Mouse (Mus musculus): Measurements from ENCODE around the gene Wdr95. TPM values are rescaled to one million over a fixed set of nuclear protein-coding genes. Genes with fewer than 3 reads are reported as not detected.

Gene Wdr95
- total and polyA plus RNA-seq, 2 experiments = not detected

DNA sequence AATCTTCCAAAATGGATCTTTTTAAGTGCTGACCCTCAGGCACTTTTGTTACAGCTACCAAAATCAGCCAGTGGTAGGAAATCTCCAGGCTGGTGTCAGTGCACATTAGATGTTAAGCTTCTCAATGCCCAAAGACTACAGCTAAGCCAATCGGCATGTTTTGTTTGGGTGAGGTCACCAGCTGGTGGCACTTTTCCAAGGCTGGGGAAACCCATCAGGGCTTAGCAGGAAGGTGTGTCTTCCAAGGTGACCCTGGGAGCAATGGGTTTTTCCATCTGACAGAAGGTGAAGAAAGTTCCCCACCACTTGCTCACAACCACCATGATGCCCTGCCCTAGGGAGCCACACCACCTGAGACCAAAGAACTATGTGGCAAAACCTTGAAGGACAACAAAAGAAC lies 87.7 kb downstream of the Wdr95 start:
- TF ChIP-seq POLR2A (IDR thresholded peaks at IDR 0.05; ENCODE audit: extremely low read depth, insufficient read depth, low read length) (no peak), CTCF (IDR thresholded peaks at IDR 0.05; ENCODE audit: low read depth, low read length) (no peak)
- Histone ChIP-seq H3K79me2 (ENCODE audit: control insufficient read depth, insufficient read depth, low read length) (no peaks in the 10 kb centered on the region), H3K4me3 (ENCODE audit: insufficient read depth, low read depth, low read length) (no peak overlapping the region), H3K4me1 (ENCODE audit: control insufficient read depth, insufficient read depth, low read length) (no peaks in the 10 kb centered on the region), H3K27ac (replicated peaks; ENCODE audit: insufficient read depth, low read depth, low read length) (no peak overlapping the region), H3K9ac (ENCODE audit: low read depth, low read length) (no peak overlapping the region), H3K36me3 (ENCODE audit: control insufficient read depth, insufficient read depth, low read length) (peaks cover 49% of the 10 kb centered on the region), H3K27me3 (ENCODE audit: control insufficient read depth, insufficient read depth, low read length) (no peaks in the 10 kb centered on the region)
- no peak for DNase-seq (ENCODE audit: extremely low read depth, low read depth, low spot score)
- 80% methylated on average over 1 of the region's 1 CpGs for WGBS

DNA sequence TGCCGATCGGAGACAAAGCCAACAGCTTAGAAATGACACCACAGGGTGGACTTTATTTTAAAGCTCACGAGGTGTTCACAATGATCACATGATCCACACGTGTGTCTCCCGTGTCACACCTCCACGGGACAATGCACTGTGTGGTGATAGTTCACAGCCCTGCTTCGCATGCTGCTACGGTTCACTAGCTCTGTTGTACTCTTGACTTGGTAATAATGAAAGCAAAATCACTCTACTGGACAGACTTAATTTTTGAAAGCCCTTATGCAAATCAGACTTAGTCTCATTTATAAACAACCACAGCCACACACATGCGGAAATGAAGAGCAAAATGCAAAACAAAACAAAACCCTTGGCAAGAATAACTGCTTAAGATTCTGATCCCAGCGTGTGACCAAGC lies 88.3 kb downstream of the Wdr95 start:
- H3K27ac ChIP-seq (replicated peaks; ENCODE audit: insufficient read depth, low read depth, low read length) = no peak overlapping the region
- no peaks in the 10 kb centered on the region for H3K79me2 ChIP-seq (ENCODE audit: control insufficient read depth, insufficient read depth, low read length)

DNA sequence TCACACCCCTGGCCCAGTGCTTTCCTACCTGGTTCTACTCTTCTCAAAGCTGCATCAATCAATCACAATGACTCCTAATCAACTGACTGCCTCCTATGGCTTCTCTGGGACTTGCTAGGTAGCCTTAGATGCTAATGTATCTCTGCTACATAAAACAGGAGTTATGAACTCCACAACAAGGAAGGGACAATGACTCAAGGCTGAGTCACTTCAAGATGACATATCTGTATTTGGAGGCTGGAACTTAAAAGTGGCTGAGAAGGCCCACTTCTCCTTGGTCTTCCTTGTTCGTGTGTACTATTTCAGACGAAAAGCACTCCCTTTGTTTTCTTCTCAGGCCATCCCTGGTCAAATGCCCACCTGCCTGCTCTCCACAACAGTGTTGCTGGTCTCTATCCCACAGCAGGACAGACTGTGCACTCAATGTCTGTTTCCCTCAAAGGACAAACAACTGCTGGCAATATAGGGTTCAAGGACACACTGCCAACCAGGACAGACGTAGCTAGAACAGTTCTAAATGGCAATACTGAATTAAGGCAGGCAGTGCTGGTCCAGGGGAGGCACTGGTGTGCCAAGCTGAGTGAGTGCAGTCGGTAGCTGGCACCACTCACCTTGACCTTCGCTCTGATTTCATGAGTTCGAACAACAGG lies 89.4 kb downstream of the Wdr95 start:
- no peak for DNase-seq (ENCODE audit: extremely low read depth, low read depth, low spot score)
- 65% methylated on average over 6 of the region's 6 CpGs for WGBS
- Histone ChIP-seq H3K36me3 (ENCODE audit: control insufficient read depth, insufficient read depth, low read length) (peaks cover 61% of the 10 kb centered on the region), H3K27me3 (ENCODE audit: control insufficient read depth, insufficient read depth, low read length) (no peaks in the 10 kb centered on the region), H3K9ac (ENCODE audit: low read depth, low read length) (no peak overlapping the region), H3K79me2 (ENCODE audit: control insufficient read depth, insufficient read depth, low read length) (no peaks in the 10 kb centered on the region), H3K27ac (replicated peaks; ENCODE audit: insufficient read depth, low read depth, low read length) (no peak overlapping the region), H3K4me3 (ENCODE audit: insufficient read depth, low read depth, low read length) (no peak overlapping the region), H3K4me1 (ENCODE audit: control insufficient read depth, insufficient read depth, low read length) (no peaks in the 10 kb centered on the region)
- no peak for TF ChIP-seq CTCF (IDR thresholded peaks at IDR 0.05; ENCODE audit: low read depth, low read length)
- no peak for TF ChIP-seq POLR2A (IDR thresholded peaks at IDR 0.05; ENCODE audit: extremely low read depth, insufficient read depth, low read length)

More for the DNA sequence above, 88.3 kb downstream of the Wdr95 start:
- no peak for TF ChIP-seq CTCF (IDR thresholded peaks at IDR 0.05; ENCODE audit: low read depth, low read length)
- no peak for TF ChIP-seq POLR2A (IDR thresholded peaks at IDR 0.05; ENCODE audit: extremely low read depth, insufficient read depth, low read length)
- Histone ChIP-seq H3K36me3 (ENCODE audit: control insufficient read depth, insufficient read depth, low read length) (peaks cover 52% of the 10 kb centered on the region), H3K4me3 (ENCODE audit: insufficient read depth, low read depth, low read length) (no peak overlapping the region), H3K4me1 (ENCODE audit: control insufficient read depth, insufficient read depth, low read length) (no peaks in the 10 kb centered on the region), H3K9ac (ENCODE audit: low read depth, low read length) (no peak overlapping the region), H3K27me3 (ENCODE audit: control insufficient read depth, insufficient read depth, low read length) (no peaks in the 10 kb centered on the region)
- 95% methylated on average over 10 of the region's 10 CpGs for WGBS
- DNase-seq (ENCODE audit: extremely low read depth, low read depth, low spot score) = no peak

DNA sequence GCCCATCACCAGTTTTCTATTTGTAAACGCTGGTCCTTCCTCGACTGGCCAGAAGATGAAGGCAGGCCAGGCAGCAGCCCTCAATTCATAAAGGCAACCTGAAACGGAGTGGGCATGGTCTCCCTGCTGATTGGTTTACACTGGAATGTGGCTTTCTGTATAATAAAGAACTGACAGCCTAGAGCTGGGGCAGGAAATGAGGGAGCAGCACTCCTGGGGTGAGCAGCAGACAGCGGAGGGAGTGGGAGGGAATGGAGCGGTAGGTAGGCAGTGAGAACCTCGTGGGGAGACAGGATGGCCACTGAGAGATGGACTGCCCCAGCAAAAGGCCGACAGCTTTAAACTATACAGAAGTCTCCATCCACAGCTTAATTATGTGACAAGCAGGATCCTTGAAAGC lies 93.7 kb downstream of the Wdr95 start:
- Histone ChIP-seq H3K36me3 (ENCODE audit: control insufficient read depth, insufficient read depth, low read length) (peaks cover 80% of the 10 kb centered on the region), H3K4me3 (ENCODE audit: insufficient read depth, low read depth, low read length) (no peak overlapping the region), H3K27me3 (ENCODE audit: control insufficient read depth, insufficient read depth, low read length) (no peaks in the 10 kb centered on the region), H3K79me2 (ENCODE audit: control insufficient read depth, insufficient read depth, low read length) (no peaks in the 10 kb centered on the region), H3K27ac (replicated peaks; ENCODE audit: insufficient read depth, low read depth, low read length) (no peak overlapping the region), H3K9ac (ENCODE audit: low read depth, low read length) (no peak overlapping the region), H3K4me1 (ENCODE audit: control insufficient read depth, insufficient read depth, low read length) (no peaks in the 10 kb centered on the region)
- 87% methylated on average over 7 of the region's 7 CpGs for WGBS
- no peak for DNase-seq (ENCODE audit: extremely low read depth, low read depth, low spot score)
- TF ChIP-seq POLR2A (IDR thresholded peaks at IDR 0.05; ENCODE audit: extremely low read depth, insufficient read depth, low read length) = no peak
- no peak for TF ChIP-seq CTCF (IDR thresholded peaks at IDR 0.05; ENCODE audit: low read depth, low read length)

DNA sequence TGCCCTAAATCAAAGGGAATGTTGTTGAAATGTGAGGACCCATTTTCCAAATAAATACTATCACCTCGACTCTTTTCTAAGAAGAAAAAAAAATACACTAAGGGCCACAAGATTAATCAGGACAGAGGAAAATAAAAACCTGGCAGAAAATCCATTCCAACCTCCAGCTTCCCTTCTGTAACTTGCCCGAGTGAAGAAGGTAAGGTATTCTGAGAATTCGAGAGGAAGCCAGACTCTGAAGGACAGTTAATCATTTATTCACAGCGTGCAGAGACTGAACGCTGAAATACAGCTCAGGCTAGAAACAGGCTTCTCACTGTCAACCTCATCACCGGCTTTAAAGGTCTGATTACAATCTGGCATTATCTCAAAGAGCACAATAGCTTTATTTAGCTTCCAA lies 94.2 kb downstream of the Wdr95 start:
- WGBS = 45% methylated on average over 6 of the region's 6 CpGs
- H3K27me3 ChIP-seq (ENCODE audit: control insufficient read depth, insufficient read depth, low read length) = no peaks in the 10 kb centered on the region
- no peak for DNase-seq (ENCODE audit: extremely low read depth, low read depth, low spot score)
- H3K4me3 ChIP-seq (ENCODE audit: insufficient read depth, low read depth, low read length) = no peak overlapping the region
- H3K27ac ChIP-seq (replicated peaks; ENCODE audit: insufficient read depth, low read depth, low read length) = no peak overlapping the region
- H3K79me2 ChIP-seq (ENCODE audit: control insufficient read depth, insufficient read depth, low read length) = no peaks in the 10 kb centered on the region
- H3K9ac ChIP-seq (ENCODE audit: low read depth, low read length) = no peak overlapping the region
- no peaks in the 10 kb centered on the region for H3K4me1 ChIP-seq (ENCODE audit: control insufficient read depth, insufficient read depth, low read length)
- H3K36me3 ChIP-seq (ENCODE audit: control insufficient read depth, insufficient read depth, low read length) = peaks cover 81% of the 10 kb centered on the region
- TF ChIP-seq POLR2A (IDR thresholded peaks at IDR 0.05; ENCODE audit: extremely low read depth, insufficient read depth, low read length) = no peak
- no peak for TF ChIP-seq CTCF (IDR thresholded peaks at IDR 0.05; ENCODE audit: low read depth, low read length)

DNA sequence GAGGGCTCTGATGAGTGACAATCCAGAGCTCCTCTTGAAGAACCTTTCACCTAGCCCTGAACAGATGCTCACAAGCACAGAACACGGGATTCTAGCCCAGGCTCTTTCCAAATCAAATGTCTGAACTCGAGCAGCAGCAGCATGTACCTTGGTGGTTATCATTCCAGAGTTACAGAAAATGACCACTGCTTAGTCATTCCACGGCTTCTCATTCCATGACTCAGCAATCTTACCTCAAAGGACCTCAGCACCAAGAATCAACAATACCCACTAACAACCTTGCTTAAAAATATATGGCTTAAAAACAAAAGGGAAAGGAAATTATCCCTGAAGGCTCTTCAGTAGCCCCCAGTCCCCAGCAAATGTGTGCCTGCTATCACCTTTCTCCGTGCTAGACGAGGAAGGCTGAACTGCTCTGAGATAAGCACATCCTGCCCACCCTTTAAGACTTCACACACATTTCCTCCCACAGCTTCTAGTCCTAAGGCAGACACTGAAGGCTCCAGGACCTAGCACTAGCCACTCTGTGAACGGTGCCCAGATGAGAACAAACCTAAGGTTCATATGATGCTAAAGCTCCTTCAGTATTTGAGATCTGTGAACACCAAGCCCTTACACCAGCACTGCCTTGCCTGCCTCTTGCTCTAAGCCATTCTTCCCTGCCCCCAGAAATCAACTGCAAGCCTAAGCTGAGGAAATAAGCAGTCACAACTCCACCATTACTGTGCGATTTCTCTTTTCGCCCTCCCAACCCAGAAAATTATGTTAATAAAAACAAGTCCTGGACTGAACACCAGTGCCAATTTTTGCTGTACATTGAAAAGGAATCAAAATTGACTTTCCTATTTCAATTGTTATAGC lies 95.6 kb downstream of the Wdr95 start:
- Histone ChIP-seq H3K36me3 (ENCODE audit: control insufficient read depth, insufficient read depth, low read length) (peaks cover 78% of the 10 kb centered on the region), H3K4me1 (ENCODE audit: control insufficient read depth, insufficient read depth, low read length) (no peaks in the 10 kb centered on the region), H3K4me3 (ENCODE audit: insufficient read depth, low read depth, low read length) (no peak overlapping the region), H3K79me2 (ENCODE audit: control insufficient read depth, insufficient read depth, low read length) (no peaks in the 10 kb centered on the region), H3K27ac (replicated peaks; ENCODE audit: insufficient read depth, low read depth, low read length) (no peak overlapping the region), H3K27me3 (ENCODE audit: control insufficient read depth, insufficient read depth, low read length) (no peaks in the 10 kb centered on the region), H3K9ac (ENCODE audit: low read depth, low read length) (no peak overlapping the region)
- no peak for DNase-seq (ENCODE audit: extremely low read depth, low read depth, low spot score)
- WGBS = 78% methylated on average over 8 of the region's 8 CpGs
- no peak for TF ChIP-seq POLR2A (IDR thresholded peaks at IDR 0.05; ENCODE audit: extremely low read depth, insufficient read depth, low read length)
- TF ChIP-seq CTCF (IDR thresholded peaks at IDR 0.05; ENCODE audit: low read depth, low read length) = no peak

All from liver, adult 2 months (tissue).